Mouse (Mus musculus) lung, postnatal 0 days (tissue): ENCODE measurements around the gene Tsen34.

Experiments
- CTCF ChIP-seq: IDR thresholded peaks from 2 replicates; pipeline ENCODE4 v1.5.1; 2016; ENCODE audit warnings: antibody characterized with exemption, mild to moderate bottlenecking
- EP300 ChIP-seq: IDR thresholded peaks from 2 replicates; pipeline ENCODE4 v1.6.1; 2016; ENCODE audit warnings: antibody characterized with exemption, mild to moderate bottlenecking, control low read depth

GRCm38 (mm10) chr7:3644348-3644671 is 48.4 kb upstream of the Tsen34 start:
- TF ChIP-seq CTCF (no peak), EP300 (no peak)
